Mouse (Mus musculus) heart, adult 2 months (tissue): ENCODE data around the gene Adprhl2.

Experiments
- CTCF ChIP-seq: fragments of 200-600 bp; IDR thresholded peaks from 2 replicates; pipeline ENCODE4 v1.8.1; 2022; ENCODE audit warnings: antibody characterized with exemption, mild to moderate bottlenecking, moderate library complexity
- EP300 ChIP-seq: fragments of 200-500 bp; IDR thresholded peaks from 2 replicates; pipeline ENCODE4 v1.6.1; 2011; ENCODE audit warnings: low read depth, low read length, control low read depth; ENCODE audit not compliant: insufficient read depth
- POLR2A ChIP-seq: fragments of 200-500 bp; IDR thresholded peaks from 2 replicates; pipeline ENCODE4 v1.6.1; 2011; ENCODE audit warnings: mild to moderate bottlenecking, low read depth, low read length, control low read depth; ENCODE audit not compliant: insufficient read depth

GRCm38 (mm10) chr4:126322646-126323045, 1.1 kb upstream of the Adprhl2 start:
- TF ChIP-seq EP300 (no peak), CTCF (no peak), POLR2A (no peak)
